Mouse (Mus musculus): ENCODE measurements around the gene Cyp2d9. TPM values are rescaled to one million over a fixed set of nuclear protein-coding genes. Genes with fewer than 3 reads are reported as not detected.

The Cyp2d9 gene
- polyA plus RNA-seq, 1 experiment, result not detected

DNA sequence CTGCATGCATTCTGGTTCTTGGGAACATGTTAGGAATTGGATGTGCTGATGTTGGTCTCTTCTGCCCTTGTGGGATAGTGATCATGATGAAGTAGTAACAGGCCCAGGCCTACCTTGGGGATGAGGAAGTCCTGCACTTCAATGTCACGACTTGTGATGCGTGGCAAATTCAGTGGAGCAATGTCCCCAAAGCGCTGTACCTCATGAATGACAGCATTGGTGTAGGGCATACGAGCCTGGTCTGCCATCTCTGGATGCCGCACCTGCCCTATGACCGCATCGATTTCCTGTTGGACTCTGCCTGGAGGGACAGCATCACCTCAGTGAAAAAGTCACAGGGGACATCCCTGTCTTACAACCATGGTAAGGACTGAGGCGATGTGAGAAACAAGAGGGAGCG lies 29.6 kb upstream of the Cyp2d9 start:
- Histone ChIP-seq H3K27me3 (ENCODE audit: control insufficient read depth, insufficient read depth, low read length) (no peaks in the 10 kb centered on the region), H3K36me3 (ENCODE audit: control insufficient read depth, insufficient read depth, low read length) (no peaks in the 10 kb centered on the region), H3K27ac (ENCODE audit: insufficient read depth, low read length) (no peak overlapping the region), H3K4me1 (ENCODE audit: control insufficient read depth, insufficient read depth, insufficient read length) (no peaks in the 10 kb centered on the region), H3K4me3 (ENCODE audit: extremely low read depth, insufficient read depth, insufficient read length) (no peak overlapping the region)
- WGBS, result 88% methylated on average over 9 of the region's 9 CpGs
- no peak for DNase-seq (ENCODE audit: low read depth in 1 of 2, low spot score in 2 of 2)
- TF ChIP-seq POLR2A (IDR thresholded peaks at IDR 0.05; ENCODE audit: low read depth, low read length) (no peak), CTCF (IDR thresholded peaks at IDR 0.05; ENCODE audit: extremely low read depth, insufficient read depth, insufficient read length, insufficient replicate concordance) (no peak)

DNA sequence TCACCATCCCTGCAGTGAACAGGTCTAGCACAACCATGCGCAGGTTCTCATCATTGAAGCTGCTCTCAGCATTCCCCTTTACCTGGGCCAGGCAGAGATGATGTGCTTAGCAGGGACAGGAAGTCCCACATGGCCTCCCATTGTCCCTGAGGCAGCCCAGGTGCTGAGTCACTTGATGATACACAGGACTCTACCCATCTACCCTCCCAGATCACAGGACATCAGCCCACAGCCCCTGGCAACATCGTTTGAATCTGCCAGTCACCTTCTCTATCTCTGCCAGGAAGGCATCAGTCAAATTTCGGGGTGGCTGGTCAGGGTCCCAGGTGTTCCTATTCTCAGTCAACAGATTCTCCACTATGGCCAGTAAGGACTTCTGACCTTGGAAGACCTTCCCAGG lies 29.1 kb upstream of the Cyp2d9 start:
- Histone ChIP-seq H3K4me1 (ENCODE audit: control insufficient read depth, insufficient read depth, insufficient read length) (no peaks in the 10 kb centered on the region), H3K27me3 (ENCODE audit: control insufficient read depth, insufficient read depth, low read length) (no peaks in the 10 kb centered on the region), H3K36me3 (ENCODE audit: control insufficient read depth, insufficient read depth, low read length) (no peaks in the 10 kb centered on the region), H3K27ac (ENCODE audit: insufficient read depth, low read length) (no peak overlapping the region), H3K4me3 (ENCODE audit: extremely low read depth, insufficient read depth, insufficient read length) (no peak overlapping the region)
- no peak for TF ChIP-seq CTCF (IDR thresholded peaks at IDR 0.05; ENCODE audit: extremely low read depth, insufficient read depth, insufficient read length, insufficient replicate concordance)
- TF ChIP-seq POLR2A (IDR thresholded peaks at IDR 0.05; ENCODE audit: low read depth, low read length), result no peak
- WGBS, result 83% methylated on average over 3 of the region's 3 CpGs
- no peak for DNase-seq (ENCODE audit: low read depth in 1 of 2, low spot score in 2 of 2)

DNA sequence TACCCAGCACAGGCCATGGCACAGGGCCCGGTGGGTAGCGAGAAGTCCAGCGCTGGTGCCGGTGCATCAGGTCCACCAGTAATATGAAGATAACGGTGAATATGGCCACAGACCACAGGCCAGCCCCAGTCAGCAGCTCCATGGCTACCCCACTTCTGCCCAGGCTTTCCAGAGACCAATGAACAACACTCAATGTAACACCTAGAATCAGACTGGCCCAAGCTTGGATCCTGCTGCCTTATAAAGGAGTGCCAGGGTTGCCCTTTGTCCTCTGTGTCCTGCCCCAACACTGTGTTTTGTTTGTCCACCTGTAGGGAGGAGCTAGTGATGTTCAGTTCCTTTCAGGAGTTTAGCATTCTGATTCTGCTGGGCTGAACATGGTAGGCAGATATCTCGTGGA lies 26.3 kb upstream of the Cyp2d9 start, which contains the start of gene Cyp2d10:
TSS of gene Cyp2d10 (minus strand) at position 215 of the 400 bp plus-strand sequence.
- no peaks in the 10 kb centered on the region for H3K27me3 ChIP-seq (ENCODE audit: control insufficient read depth, insufficient read depth, low read length)
- TF ChIP-seq POLR2A (IDR thresholded peaks at IDR 0.05; ENCODE audit: low read depth, low read length) (no peak), CTCF (IDR thresholded peaks at IDR 0.05; ENCODE audit: extremely low read depth, insufficient read depth, insufficient read length, insufficient replicate concordance) (no peak)
- no peaks in the 10 kb centered on the region for H3K4me1 ChIP-seq (ENCODE audit: control insufficient read depth, insufficient read depth, insufficient read length)
- H3K27ac ChIP-seq (ENCODE audit: insufficient read depth, low read length), result no peak within 1 kb of the TSS
- H3K4me3 ChIP-seq (ENCODE audit: extremely low read depth, insufficient read depth, insufficient read length), result no peak within 1 kb of the TSS
- DNase-seq (ENCODE audit: low read depth in 1 of 2, low spot score in 2 of 2), result no peak
- H3K36me3 ChIP-seq (ENCODE audit: control insufficient read depth, insufficient read depth, low read length), result no peaks in the 10 kb centered on the region
- WGBS, result 91% methylated on average over 6 of the region's 6 CpGs

DNA sequence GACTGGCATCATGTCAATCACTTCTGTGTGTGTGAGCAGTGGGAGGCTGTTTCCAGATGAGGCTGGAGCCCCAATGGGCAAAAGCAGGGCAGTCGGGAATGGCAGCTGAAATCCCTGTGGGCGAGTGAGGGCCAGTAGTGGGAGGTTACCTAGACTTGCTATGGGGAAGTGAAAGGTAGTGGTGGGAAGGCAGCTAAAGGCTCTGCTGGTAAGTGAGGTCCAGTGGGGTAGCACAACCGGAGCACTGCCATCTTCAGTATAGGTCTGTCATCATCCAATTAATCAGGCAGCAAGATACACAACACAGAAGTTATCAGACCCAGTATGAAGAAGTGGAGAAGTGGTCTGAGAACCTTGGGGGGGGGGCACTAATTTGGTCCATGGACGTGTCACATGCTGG lies 25.7 kb upstream of the Cyp2d9 start:
- Histone ChIP-seq H3K4me3 (ENCODE audit: extremely low read depth, insufficient read depth, insufficient read length) (no peak overlapping the region), H3K27ac (ENCODE audit: insufficient read depth, low read length) (no peak overlapping the region), H3K27me3 (ENCODE audit: control insufficient read depth, insufficient read depth, low read length) (no peaks in the 10 kb centered on the region), H3K4me1 (ENCODE audit: control insufficient read depth, insufficient read depth, insufficient read length) (no peaks in the 10 kb centered on the region), H3K36me3 (ENCODE audit: control insufficient read depth, insufficient read depth, low read length) (no peaks in the 10 kb centered on the region)
- DNase-seq (ENCODE audit: low read depth in 1 of 2, low spot score in 2 of 2), result no peak
- TF ChIP-seq POLR2A (IDR thresholded peaks at IDR 0.05; ENCODE audit: low read depth, low read length) (no peak), CTCF (IDR thresholded peaks at IDR 0.05; ENCODE audit: extremely low read depth, insufficient read depth, insufficient read length, insufficient replicate concordance) (no peak)
- 69% methylated on average over 4 of the region's 4 CpGs for WGBS

DNA sequence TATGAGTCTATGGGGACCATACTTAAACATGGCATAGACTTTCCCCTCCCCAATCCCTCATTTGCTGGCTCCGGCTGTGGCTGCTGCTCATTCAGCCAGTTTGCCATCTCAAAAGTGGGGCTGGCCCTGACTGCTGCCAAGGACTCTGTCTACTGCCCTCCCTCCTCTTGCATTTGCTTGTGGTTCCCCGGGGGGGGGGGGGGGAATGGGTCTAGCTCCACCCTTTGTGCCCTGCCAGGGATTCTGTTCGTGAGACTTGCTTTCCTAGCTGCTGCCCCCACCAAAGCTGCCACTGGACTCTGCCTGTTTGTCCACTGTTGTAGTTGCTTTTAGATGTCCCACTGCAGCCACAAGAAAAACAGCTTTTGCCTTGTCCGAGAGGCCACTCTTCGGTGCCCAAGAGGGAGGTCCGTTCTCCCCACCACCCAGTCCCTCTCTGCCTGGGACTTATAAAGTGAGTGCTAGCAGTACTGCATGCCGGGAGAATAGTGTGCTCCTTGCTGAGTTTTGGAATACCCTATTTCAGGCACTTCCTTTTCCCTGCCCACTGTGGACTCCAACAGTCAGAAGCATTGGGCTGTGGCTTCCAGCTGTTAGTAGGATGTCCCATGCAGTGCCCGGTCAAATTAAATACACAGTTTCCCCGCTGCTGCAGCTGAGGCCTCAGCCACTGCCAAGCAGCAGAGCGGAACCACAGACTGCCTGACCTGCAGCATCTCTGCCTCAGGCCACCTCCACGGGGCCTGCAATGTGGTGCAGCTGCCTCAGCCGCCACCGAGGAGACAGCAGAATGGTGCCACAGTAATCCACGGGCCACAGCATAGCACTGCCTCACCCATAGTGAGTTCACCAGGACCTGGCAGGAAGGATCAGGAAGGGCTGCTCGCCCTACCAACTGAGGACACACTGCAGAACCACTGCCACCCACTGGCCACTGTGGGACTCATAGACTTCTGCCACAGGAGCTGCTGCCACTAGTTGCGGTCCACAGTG lies 16.1 kb upstream of the Cyp2d9 start:
- no peak overlapping the region for H3K27ac ChIP-seq (ENCODE audit: insufficient read depth, low read length)
- WGBS, result 47% methylated on average over 16 of the region's 16 CpGs

DNA sequence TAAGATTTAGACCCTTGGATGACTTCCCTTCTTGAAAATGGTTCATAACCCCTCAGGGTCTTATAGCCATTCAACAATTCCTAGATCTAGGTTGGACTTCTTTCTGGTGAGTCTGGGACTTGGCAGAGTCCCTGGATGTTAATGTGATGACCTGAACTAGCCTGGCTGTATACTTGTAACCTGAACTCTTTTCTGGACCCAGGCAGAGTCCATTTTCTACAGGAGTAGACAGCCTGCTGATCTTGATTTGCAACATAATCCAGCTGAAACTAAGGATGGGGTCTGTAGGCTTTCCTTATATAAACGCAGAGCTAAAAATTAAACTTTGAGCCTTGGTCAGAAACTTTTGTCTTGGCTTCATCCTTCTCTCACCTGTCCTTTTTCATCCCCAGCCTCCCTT lies 14.6 kb upstream of the Cyp2d9 start:
- no peaks in the 10 kb centered on the region for H3K27me3 ChIP-seq (ENCODE audit: control insufficient read depth, insufficient read depth, low read length)
- H3K36me3 ChIP-seq (ENCODE audit: control insufficient read depth, insufficient read depth, low read length), result no peaks in the 10 kb centered on the region
- WGBS, result 79% methylated on average over 1 of the region's 1 CpGs
- no peak overlapping the region for H3K27ac ChIP-seq (ENCODE audit: insufficient read depth, low read length)
- H3K4me3 ChIP-seq (ENCODE audit: extremely low read depth, insufficient read depth, insufficient read length), result no peak overlapping the region
- H3K4me1 ChIP-seq (ENCODE audit: control insufficient read depth, insufficient read depth, insufficient read length), result no peaks in the 10 kb centered on the region
- TF ChIP-seq CTCF (IDR thresholded peaks at IDR 0.05; ENCODE audit: extremely low read depth, insufficient read depth, insufficient read length, insufficient replicate concordance) (no peak), POLR2A (IDR thresholded peaks at IDR 0.05; ENCODE audit: low read depth, low read length) (no peak)
- DNase-seq (ENCODE audit: low read depth in 1 of 2, low spot score in 2 of 2), result no peak

More for the DNA sequence above, 16.1 kb upstream of the Cyp2d9 start:
- H3K4me1 ChIP-seq (ENCODE audit: control insufficient read depth, insufficient read depth, insufficient read length), result no peaks in the 10 kb centered on the region
- no peak overlapping the region for H3K4me3 ChIP-seq (ENCODE audit: extremely low read depth, insufficient read depth, insufficient read length)
- no peaks in the 10 kb centered on the region for H3K36me3 ChIP-seq (ENCODE audit: control insufficient read depth, insufficient read depth, low read length)
- DNase-seq (ENCODE audit: low read depth in 1 of 2, low spot score in 2 of 2), result peak; percentile 27 to 75
- TF ChIP-seq POLR2A (IDR thresholded peaks at IDR 0.05; ENCODE audit: low read depth, low read length) (no peak), CTCF (IDR thresholded peaks at IDR 0.05; ENCODE audit: extremely low read depth, insufficient read depth, insufficient read length, insufficient replicate concordance) (peak; percentile 84; the same call in 1 of the 2 replicates)
- no peaks in the 10 kb centered on the region for H3K27me3 ChIP-seq (ENCODE audit: control insufficient read depth, insufficient read depth, low read length)

DNA sequence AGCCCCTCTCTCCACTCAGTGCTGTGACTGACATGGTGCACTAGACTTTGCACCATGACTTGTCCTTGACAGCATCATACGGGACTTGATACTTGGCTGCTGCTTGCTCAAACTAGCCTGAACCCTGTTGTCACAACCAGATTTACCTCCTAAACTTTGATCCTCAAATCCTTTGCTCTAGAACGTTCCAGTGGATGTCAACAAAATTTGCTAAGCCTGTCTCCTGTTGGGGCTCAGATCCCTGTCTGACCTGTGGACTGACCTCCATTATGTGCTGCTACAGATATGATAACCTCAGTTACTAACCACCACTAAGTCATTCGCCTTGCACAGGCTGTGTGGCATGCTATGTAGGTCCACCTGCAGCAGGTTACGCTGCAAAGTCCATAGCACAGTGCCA lies 10.3 kb upstream of the Cyp2d9 start:
- H3K36me3 ChIP-seq (ENCODE audit: control insufficient read depth, insufficient read depth, low read length), result no peaks in the 10 kb centered on the region
- 78% methylated on average over 4 of the region's 4 CpGs for WGBS
- H3K27ac ChIP-seq (ENCODE audit: insufficient read depth, low read length), result no peak overlapping the region
- no peaks in the 10 kb centered on the region for H3K27me3 ChIP-seq (ENCODE audit: control insufficient read depth, insufficient read depth, low read length)
- TF ChIP-seq POLR2A (IDR thresholded peaks at IDR 0.05; ENCODE audit: low read depth, low read length), result no peak
- TF ChIP-seq CTCF (IDR thresholded peaks at IDR 0.05; ENCODE audit: extremely low read depth, insufficient read depth, insufficient read length, insufficient replicate concordance), result no peak
- no peaks in the 10 kb centered on the region for H3K4me1 ChIP-seq (ENCODE audit: control insufficient read depth, insufficient read depth, insufficient read length)
- DNase-seq (ENCODE audit: low read depth in 1 of 2, low spot score in 2 of 2), result no peak
- H3K4me3 ChIP-seq (ENCODE audit: extremely low read depth, insufficient read depth, insufficient read length), result no peak overlapping the region
